Mouse (Mus musculus) adrenal gland, postnatal 10 days (tissue): ENCODE measurements around the gene P2rx1. TPM values are rescaled to one million over a fixed set of nuclear protein-coding genes. Genes with fewer than 3 reads are reported as not detected.

Experiments used
- DNase-seq: peaks from one replicate; pipeline ENCODE4 v3.0.0; 2021; ENCODE audit warnings: mixed read lengths
- total RNA-seq, 2 experiments: library from RNA; stranded (reverse); gene quantifications; 2 replicates each; pipeline ENCODE4 v1.2.3; 2021

The P2rx1 gene
- total RNA-seq, 2 experiments from 2014 or later: 1.3 TPM

GRCm38 (mm10) chr11:72987807-72988206, 11.1 kb upstream of the P2rx1 start:
- no peak for DNase-seq

GRCm38 (mm10) chr11:72989044-72989443, 9.9 kb upstream of the P2rx1 start:
- DNase-seq: no peak

- peak; percentile 14 for DNase-seq
These were observed 8.2 kb upstream of the P2rx1 start for GRCm38 (mm10) chr11:72990688-72991087.

- no peak for DNase-seq
These were observed 6.9 kb upstream of the P2rx1 start for GRCm38 (mm10) chr11:72991961-72992360.

GRCm38 (mm10) chr11:72996346-72996745, 2.6 kb upstream of the P2rx1 start:
- no peak for DNase-seq

GRCm38 (mm10) chr11:72996781-72997180, 2.1 kb upstream of the P2rx1 start:
- no peak for DNase-seq

GRCm38 (mm10) chr11:72997529-72998326, 1.2 kb upstream of the P2rx1 start:
- DNase-seq: no peak

GRCm38 (mm10) chr11:73001029-73001428, 2.1 kb downstream of the P2rx1 start:
- peak; percentile 79 for DNase-seq

- DNase-seq: peak; percentile 61
These were observed 7.5 kb downstream of the P2rx1 start for GRCm38 (mm10) chr11:73006377-73006776.

- DNase-seq: no peak
These were observed 8.2 kb downstream of the P2rx1 start for GRCm38 (mm10) chr11:73007113-73007512.

GRCm38 (mm10) chr11:73007698-73008481, 9.0 kb downstream of the P2rx1 start:
- peak; percentile 82 for DNase-seq

GRCm38 (mm10) chr11:73008826-73009225, 9.9 kb downstream of the P2rx1 start:
- no peak for DNase-seq

GRCm38 (mm10) chr11:73009531-73010274, 10.8 kb downstream of the P2rx1 start:
- no peak for DNase-seq

GRCm38 (mm10) chr11:73013981-73014380, 15.1 kb downstream of the P2rx1 start:
- DNase-seq: peak; percentile 67

- DNase-seq: peak; percentile 55
These were observed 16.0 kb downstream of the P2rx1 start for GRCm38 (mm10) chr11:73014831-73015344.

- DNase-seq: peak; percentile 65
These were observed 16.6 kb downstream of the P2rx1 start for GRCm38 (mm10) chr11:73015391-73016102.

GRCm38 (mm10) chr11:73016103-73016420, 17.2 kb downstream of the P2rx1 start:
- no peak for DNase-seq

- DNase-seq: peak; percentile 95
These were observed 19.7 kb downstream of the P2rx1 start, which contains the start of gene Camkk1 for GRCm38 (mm10) chr11:73018471-73019146. Camkk1 (plus strand) TSS chr11:73019008.

GRCm38 (mm10) chr11:73019147-73019795, 20.4 kb downstream of the P2rx1 start:
- DNase-seq: peak; percentile 46

- DNase-seq: peak; percentile 55
These were observed 22.3 kb downstream of the P2rx1 start for GRCm38 (mm10) chr11:73020953-73021800.
